Mouse (Mus musculus) ovary, postnatal 36 days (tissue): ENCODE results near the gene Sesn3.
"Not testable (repeated sequence)": the region's sequence is repeated elsewhere in the genome, so short reads cannot be mapped to it uniquely, and the experiment has no call there.

Experiments used
- DNase-seq: peaks from one replicate; pipeline ENCODE4 v3.0.0; 2022; ENCODE audit warnings: low spot score, mixed read lengths

Gene Sesn3

DNA sequence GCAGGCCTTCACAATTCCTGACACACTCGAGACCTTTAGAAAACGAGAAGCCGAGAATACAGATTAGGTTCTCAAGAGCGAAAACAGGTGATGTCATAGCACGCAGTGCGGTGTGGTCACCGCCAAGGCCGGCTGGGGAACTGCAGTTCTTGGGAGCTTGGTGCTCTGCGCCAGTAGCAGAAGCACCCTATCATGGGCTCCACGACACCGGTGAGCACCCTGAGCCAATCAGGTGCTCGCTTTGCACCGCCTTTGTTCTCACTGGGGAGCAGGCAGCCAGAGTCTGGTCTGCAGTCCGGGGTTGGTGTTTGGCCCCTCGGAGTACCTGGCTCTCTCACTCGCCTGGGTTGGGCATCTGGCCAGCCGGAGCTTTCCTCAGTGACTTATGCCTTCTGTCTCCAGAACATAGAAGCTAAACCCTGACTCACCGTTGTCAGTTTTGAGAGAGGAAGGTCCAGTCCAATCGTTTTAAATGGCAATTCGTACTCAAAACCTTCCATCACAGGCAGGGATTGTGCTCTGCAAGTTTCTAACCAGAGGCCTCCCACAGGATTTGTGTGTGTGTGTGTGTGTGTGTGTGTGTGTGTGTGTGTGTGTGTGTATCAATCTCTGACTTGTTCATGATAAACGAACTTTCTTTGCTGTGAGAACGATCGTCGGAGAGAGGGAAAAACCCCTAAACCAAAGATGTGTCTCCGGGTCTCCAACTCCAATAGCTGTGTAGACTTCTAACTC, at the start of gene Sesn3:
TSS of gene Sesn3 (plus strand) at position 82 of the 735 bp plus-strand sequence.
- peak; percentile 74 for DNase-seq

GRCm38 (mm10) chr9:14227086-14227485, 47.8 kb upstream of the Sesn3 start:
- DNase-seq = not testable (repeated sequence)

DNA sequence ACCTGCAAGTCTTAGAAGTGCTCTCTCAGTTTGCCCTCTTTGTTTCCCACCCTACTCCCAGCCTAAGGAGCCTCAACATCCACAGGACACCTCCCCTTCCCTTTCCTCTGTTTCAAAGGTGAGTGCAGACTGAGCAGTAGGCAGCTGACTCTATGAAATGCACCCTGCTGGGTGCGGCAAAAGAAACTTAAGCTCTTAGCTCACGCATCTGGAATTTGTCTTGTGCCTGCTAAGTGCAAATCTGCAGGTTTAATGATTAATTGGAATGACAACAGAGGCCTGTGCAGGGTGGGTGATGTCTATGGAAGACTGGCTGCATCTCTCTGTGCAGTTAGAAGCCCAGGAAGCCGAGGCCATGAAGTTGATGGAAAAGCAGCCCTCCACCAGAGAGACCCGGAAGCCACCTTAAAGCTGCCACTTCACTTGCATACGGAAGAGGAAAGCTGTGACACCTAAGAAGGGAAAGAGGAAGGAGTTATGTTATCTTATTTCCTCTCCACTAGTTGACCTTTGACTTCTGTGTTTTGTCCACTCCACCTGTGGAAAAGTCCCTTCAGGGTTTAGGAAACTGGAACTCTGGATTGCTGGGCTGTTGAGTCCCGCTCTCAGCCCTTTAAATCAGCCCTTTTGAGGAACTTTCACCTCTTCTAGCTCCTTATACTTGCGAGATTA, 41.0 kb upstream of the Sesn3 start:
- no peak for DNase-seq

GRCm38 (mm10) chr9:14235286-14235685, 39.6 kb upstream of the Sesn3 start:
- no peak for DNase-seq

GRCm38 (mm10) chr9:14241003-14241402, 33.9 kb upstream of the Sesn3 start:
- not testable (repeated sequence) for DNase-seq

GRCm38 (mm10) chr9:14242308-14242707, 32.6 kb upstream of the Sesn3 start:
- DNase-seq = no peak

DNA sequence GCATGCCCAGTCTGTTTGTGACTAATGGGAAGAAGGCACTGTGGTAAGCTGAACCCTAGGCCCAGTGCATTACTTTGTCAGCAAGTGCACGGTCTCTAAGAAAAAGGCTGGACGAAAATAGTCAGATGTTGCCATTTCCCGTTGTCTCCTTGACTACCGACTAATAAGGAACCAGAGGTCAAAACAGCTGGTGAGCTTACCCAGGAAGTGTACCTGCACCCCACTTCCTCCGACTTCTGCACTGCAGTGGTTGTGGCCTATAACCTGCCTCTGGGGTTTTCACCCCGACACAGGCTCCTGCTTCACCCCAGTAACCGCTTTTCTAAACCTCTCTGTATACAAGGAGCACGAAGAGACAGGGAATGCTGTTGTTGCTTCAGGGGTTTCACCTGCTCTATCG, 30.3 kb upstream of the Sesn3 start:
- DNase-seq = no peak

GRCm38 (mm10) chr9:14245013-14245586, 29.8 kb upstream of the Sesn3 start:
- DNase-seq = no peak

- DNase-seq = no peak
Measured at GRCm38 (mm10) chr9:14246016-14246799, 28.7 kb upstream of the Sesn3 start.

DNA sequence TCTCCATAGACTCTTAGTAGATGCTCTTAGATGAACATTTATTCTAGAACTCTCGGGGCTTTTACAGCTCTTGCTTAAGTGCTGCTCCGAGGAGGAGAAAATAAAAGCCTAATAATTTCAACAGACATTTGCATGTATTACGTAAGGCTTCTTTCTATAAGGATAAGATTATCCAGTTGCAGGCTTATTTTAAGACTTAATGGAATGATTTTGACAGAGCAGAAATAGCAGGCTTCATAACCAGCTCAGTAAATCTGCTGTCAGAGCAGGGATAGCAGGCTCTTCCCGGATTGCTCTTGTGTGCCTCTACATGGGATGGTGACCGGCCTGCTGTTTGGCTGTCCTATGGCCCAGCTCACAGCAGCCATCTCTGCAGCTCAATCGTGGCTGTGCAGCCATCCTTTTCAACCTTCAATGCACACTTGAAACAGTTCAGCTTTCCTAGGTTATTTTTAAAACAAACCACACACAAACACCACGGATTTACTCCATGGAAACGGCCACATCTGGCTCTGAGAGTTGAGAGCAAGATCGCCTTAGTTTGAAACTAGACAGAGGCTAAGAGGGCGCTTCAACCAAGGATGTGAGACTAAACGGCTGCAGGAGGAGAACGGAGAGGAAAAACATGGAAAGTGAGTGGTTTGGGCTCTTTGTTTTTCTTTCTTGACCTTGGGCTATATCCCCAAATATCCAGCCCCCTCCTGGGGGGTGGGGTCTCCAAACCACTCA, 27.2 kb upstream of the Sesn3 start:
- DNase-seq = no peak

- no peak for DNase-seq
Measured at GRCm38 (mm10) chr9:14248209-14248596, 26.7 kb upstream of the Sesn3 start.

DNA sequence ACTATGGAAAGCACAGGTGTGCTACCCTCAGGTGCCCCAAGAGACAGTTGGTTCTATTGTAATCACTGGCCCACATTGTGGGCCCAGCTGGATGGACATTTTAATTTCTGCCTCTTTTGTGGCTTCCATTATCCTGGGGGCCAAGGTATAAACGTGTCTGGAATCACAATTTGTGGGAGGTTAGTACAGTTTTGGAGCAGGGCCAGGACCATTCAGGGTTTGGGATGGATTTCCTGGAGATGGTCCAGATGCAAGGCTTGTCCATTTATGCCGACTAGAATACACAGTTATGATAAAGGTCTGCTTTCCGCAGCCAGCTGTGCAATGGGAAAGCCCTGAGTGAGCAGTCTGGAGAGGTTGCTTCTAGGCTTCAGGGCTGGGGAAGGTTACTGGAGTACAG, 13.7 kb upstream of the Sesn3 start:
- no peak for DNase-seq

GRCm38 (mm10) chr9:14262568-14262972, 12.3 kb upstream of the Sesn3 start:
- no peak for DNase-seq

- no peak for DNase-seq
Measured at GRCm38 (mm10) chr9:14266470-14266869, 8.4 kb upstream of the Sesn3 start.

DNA sequence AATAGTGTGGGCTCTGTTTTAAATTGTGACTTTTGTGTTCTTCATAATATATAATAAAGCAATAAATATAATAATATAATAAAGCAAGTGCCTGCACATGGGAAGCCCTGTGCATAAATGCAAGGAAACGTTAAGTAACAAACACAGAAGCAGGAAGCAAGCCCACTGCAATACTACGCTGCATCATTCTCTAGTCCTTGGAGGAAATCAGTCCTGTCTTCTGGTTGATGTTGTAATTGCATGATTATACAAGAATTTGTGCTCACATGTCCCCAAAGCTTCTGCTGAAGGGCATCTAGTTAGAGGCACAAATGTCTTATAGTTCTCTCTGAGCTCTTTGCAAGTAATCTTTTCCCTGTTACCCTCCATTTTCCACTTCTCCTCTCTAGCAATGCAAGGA, 6.3 kb upstream of the Sesn3 start:
- no peak for DNase-seq

DNA sequence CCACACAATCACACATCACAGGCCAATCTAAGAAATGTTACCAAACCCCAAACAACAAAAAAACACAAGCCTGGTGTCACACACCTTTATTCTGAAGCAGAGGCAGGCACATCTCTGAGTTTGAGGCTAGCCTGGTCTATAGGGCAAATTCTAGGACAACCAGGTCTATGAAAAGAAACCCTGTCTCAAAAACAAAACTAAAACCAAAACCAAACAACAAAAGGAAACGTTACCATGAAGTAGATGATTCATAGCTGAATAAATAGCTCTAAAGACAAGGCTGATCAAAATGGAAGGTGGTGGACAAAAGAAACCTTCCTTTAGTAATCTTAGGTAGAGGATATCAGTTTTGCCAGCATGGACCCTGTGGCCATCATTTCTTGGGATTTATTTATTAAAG, 1.9 kb upstream of the Sesn3 start:
- no peak for DNase-seq

GRCm38 (mm10) chr9:14274586-14274985, 281 bp upstream of the Sesn3 start:
- no peak for DNase-seq

GRCm38 (mm10) chr9:14275792-14276480, 1.1 kb downstream of the Sesn3 start:
- DNase-seq = peak; percentile 98

- no peak for DNase-seq
Measured at GRCm38 (mm10) chr9:14276481-14277287, 1.8 kb downstream of the Sesn3 start.

DNA sequence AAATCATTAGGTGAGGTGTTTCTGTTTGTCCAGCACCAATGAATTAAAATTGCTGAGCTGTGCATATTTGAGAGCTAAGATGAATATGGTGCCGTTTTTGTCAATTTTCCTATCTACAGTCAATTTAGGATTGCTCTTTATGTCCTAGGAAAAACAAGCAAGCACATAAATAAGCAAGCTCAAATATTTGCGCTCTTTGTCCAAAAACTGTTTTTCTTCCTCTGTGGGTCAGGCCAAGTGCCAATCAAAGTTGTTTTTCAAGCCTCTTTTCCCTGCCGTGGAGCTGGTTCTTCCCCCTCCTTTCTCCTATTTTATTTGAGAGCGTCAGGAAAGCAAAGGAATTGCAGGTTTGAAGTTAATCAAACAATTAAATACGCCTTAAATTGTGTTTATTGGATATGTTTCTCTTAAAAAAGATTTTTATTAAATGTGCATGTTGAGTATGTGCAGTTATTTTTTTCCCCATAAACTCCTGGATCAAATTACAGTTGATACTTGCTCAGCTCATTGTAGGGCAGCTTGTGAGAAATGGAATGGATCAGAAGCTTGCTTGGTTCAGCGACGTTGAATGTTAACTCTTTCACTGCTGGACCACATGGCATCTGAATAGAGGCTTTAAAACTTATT, 2.6 kb downstream of the Sesn3 start:
- no peak for DNase-seq
